Mouse (Mus musculus): ENCODE results near the gene Fubp1. TPM values are rescaled to one million over a fixed set of nuclear protein-coding genes. Genes with fewer than 3 reads are reported as not detected.

Gene Fubp1
- total and polyA plus RNA-seq, 3 experiments, result 196 to 202 TPM; not detected in 1

GRCm38 (mm10) chr3:152172322-152172935 lies 37.8 kb upstream of the Fubp1 start:
- no peak for TF ChIP-seq NELFE (IDR thresholded peaks at IDR 0.05; ENCODE audit: low read depth, low read length)
- TF ChIP-seq MAFK (IDR thresholded peaks at IDR 0.05; ENCODE audit: borderline replicate concordance, low read depth, low read length), result no peak
- TF ChIP-seq MAX (IDR thresholded peaks at IDR 0.05; ENCODE audit: low read length), result no peak
- TF ChIP-seq UBTF (IDR thresholded peaks at IDR 0.05; ENCODE audit: borderline replicate concordance, insufficient read depth, low read depth, low read length), result no peak
- TF ChIP-seq EP300 (IDR thresholded peaks at IDR 0.05; ENCODE audit: low read depth in 1 of 2, low read length in 2 of 2), result no peak
- TF ChIP-seq JUND (IDR thresholded peaks at IDR 0.05; ENCODE audit: low read depth, low read length), result no peak
- TF ChIP-seq SMC3 (IDR thresholded peaks at IDR 0.05; ENCODE audit: low read depth, low read length), result no peak
- Histone ChIP-seq H3K4me1 (ENCODE audit: control insufficient read depth in 1 of 2, insufficient read depth in 2 of 2, low read length in 2 of 2) (peaks cover 9 to 11% of the 10 kb centered on the region in 2 experiments), H3K27ac (ENCODE audit: control insufficient read depth, low read depth, low read length) (no peak overlapping the region), H3K36me3 (ENCODE audit: control insufficient read depth in 1 of 2, insufficient read depth in 2 of 2, low read length in 2 of 2) (peaks cover 0 to 11% of the 10 kb centered on the region in 2 experiments; a peak in 2 of 4 replicates), H3K4me3 (ENCODE audit: control insufficient read depth in 1 of 2, insufficient read depth in 1 of 2, low read depth in 2 of 2, low read length in 2 of 2) (no peak overlapping the region), H3K9ac (ENCODE audit: control insufficient read depth, low read depth, low read length, poor library complexity, severe bottlenecking) (no peak overlapping the region), H3K79me2 (ENCODE audit: control insufficient read depth, insufficient read depth, low read length, poor library complexity) (no peaks in the 10 kb centered on the region), H3K9me3 (replicated peaks; ENCODE audit: insufficient read depth, low read length) (no peaks in the 10 kb centered on the region), H3K27me3 (ENCODE audit: control insufficient read depth in 1 of 2, insufficient read depth in 2 of 2, low read length in 2 of 2) (no peaks in the 10 kb centered on the region)
- no peak for DNase-seq (ENCODE audit: low read depth, low spot score)

GRCm38 (mm10) chr3:152178816-152179215 lies 31.4 kb upstream of the Fubp1 start:
- TF ChIP-seq USF1 (IDR thresholded peaks at IDR 0.05; ENCODE audit: low read depth, low read length) (no peak), HCFC1 (IDR thresholded peaks at IDR 0.05; ENCODE audit: low read depth, low read length) (no peak), ZMIZ1 (IDR thresholded peaks at IDR 0.05; ENCODE audit: low read depth, low read length) (no peak), SMC3 (IDR thresholded peaks at IDR 0.05; ENCODE audit: low read depth, low read length) (no peak), UBTF (IDR thresholded peaks at IDR 0.05; ENCODE audit: borderline replicate concordance, insufficient read depth, low read depth, low read length) (no peak), POLR2AphosphoS2 (IDR thresholded peaks at IDR 0.05; ENCODE audit: low read length) (no peak), TCF12 (IDR thresholded peaks at IDR 0.05; ENCODE audit: low read depth, low read length) (no peak), USF2 (IDR thresholded peaks at IDR 0.05; ENCODE audit: borderline replicate concordance in 1 of 2, insufficient read depth in 1 of 2, low read depth in 1 of 2, low read length in 2 of 2) (no peak), GABPA (IDR thresholded peaks at IDR 0.05; ENCODE audit: low read depth, low read length) (no peak)
- Histone ChIP-seq H3K79me2 (ENCODE audit: control insufficient read depth, insufficient read depth, low read length, poor library complexity) (no peaks in the 10 kb centered on the region), H3K36me3 (ENCODE audit: control insufficient read depth in 1 of 2, insufficient read depth in 2 of 2, low read length in 2 of 2) (no peaks in the 10 kb centered on the region; a peak in 1 of 4 replicates), H3K4me3 (ENCODE audit: control insufficient read depth in 1 of 2, insufficient read depth in 1 of 2, low read depth in 2 of 2, low read length in 2 of 2) (no peak overlapping the region), H3K9ac (ENCODE audit: control insufficient read depth, low read depth, low read length, poor library complexity, severe bottlenecking) (no peak overlapping the region), H3K27me3 (ENCODE audit: control insufficient read depth in 1 of 2, insufficient read depth in 2 of 2, low read length in 2 of 2) (no peaks in the 10 kb centered on the region), H3K27ac (ENCODE audit: control insufficient read depth, low read depth, low read length) (no peak overlapping the region), H3K9me3 (replicated peaks; ENCODE audit: insufficient read depth, low read length) (no peaks in the 10 kb centered on the region), H3K4me1 (ENCODE audit: control insufficient read depth in 1 of 2, insufficient read depth in 2 of 2, low read length in 2 of 2) (no peaks in the 10 kb centered on the region)
- no peak for DNase-seq (ENCODE audit: low read depth, low spot score)

Measured in MEL (cell line).